Mouse (Mus musculus): ENCODE measurements at regions not wholly inside any gene's neighbourhood (a gene's known extent, or its start where the extent isn't known, plus 50 kb on each side); places are given as distances from the start of the nearest gene placed in this dataset.

- no peak for TF ChIP-seq EP300 (IDR thresholded peaks at IDR 0.05; ENCODE audit: low read depth)
- TF ChIP-seq CTCF (IDR thresholded peaks at IDR 0.05; ENCODE audit: low read depth): no peak
- Histone ChIP-seq H3K4me3 (ENCODE audit: low read depth, low read length) (no peak overlapping the region), H3K4me1 (ENCODE audit: control insufficient read depth, insufficient read depth) (0 out of 2 replicates have a peak, but pooled peaks cover 2% of the 10 kb centered on the region), H3K4me2 (ENCODE audit: low read depth, low read length) (no peak overlapping the region), H3K9ac (replicated peaks; ENCODE audit: low read depth, low read length) (no peak overlapping the region), H3K27ac (ENCODE audit: low read depth) (no peak overlapping the region), H3K9me3 (replicated peaks; ENCODE audit: control insufficient read depth, low read length) (no peaks in the 10 kb centered on the region), H3K27me3 (ENCODE audit: control insufficient read depth, insufficient read depth, low read length) (no peaks in the 10 kb centered on the region), H3K36me3 (replicated peaks; ENCODE audit: control insufficient read depth, insufficient read depth, low read length) (no peaks in the 10 kb centered on the region)
- ATAC-seq (ENCODE audit: insufficient read depth, low read depth) (no peak), DNase-seq (ENCODE audit: low spot score) (no peak)
- 3% methylated on average over 1 of the region's 1 CpGs for WGBS
These were observed 69.7 kb upstream of the Vav3 start for GRCm38 (mm10) chr3:109270783-109271182.

GRCm38 (mm10) chr3:109273074-109273801 lies 67.2 kb upstream of the Vav3 start:
- 58% methylated on average over 5 of the region's 5 CpGs for WGBS
- H3K27ac ChIP-seq (ENCODE audit: low read depth): no peak overlapping the region
- no peak overlapping the region for H3K9ac ChIP-seq (replicated peaks; ENCODE audit: low read depth, low read length)
- H3K4me2 ChIP-seq (ENCODE audit: low read depth, low read length): no peak overlapping the region
- H3K9me3 ChIP-seq (replicated peaks; ENCODE audit: control insufficient read depth, low read length): no peaks in the 10 kb centered on the region
- 0 out of 2 replicates have a peak, but pooled peaks cover 2% of the 10 kb centered on the region for H3K4me1 ChIP-seq (ENCODE audit: control insufficient read depth, insufficient read depth)
- TF ChIP-seq EP300 (IDR thresholded peaks at IDR 0.05; ENCODE audit: low read depth) (no peak), CTCF (IDR thresholded peaks at IDR 0.05; ENCODE audit: low read depth) (no peak)
- H3K36me3 ChIP-seq (replicated peaks; ENCODE audit: control insufficient read depth, insufficient read depth, low read length): no peaks in the 10 kb centered on the region
- no peak overlapping the region for H3K4me3 ChIP-seq (ENCODE audit: low read depth, low read length)
- DNase-seq (ENCODE audit: low spot score) (no peak), ATAC-seq (ENCODE audit: insufficient read depth, low read depth) (0 out of 2 replicates have a peak, but pooled peaks have one; percentile 27)
- H3K27me3 ChIP-seq (ENCODE audit: control insufficient read depth, insufficient read depth, low read length): no peaks in the 10 kb centered on the region

- Histone ChIP-seq H3K4me3 (ENCODE audit: low read depth, low read length) (no peak overlapping the region), H3K4me2 (ENCODE audit: low read depth, low read length) (no peak overlapping the region), H3K36me3 (replicated peaks; ENCODE audit: control insufficient read depth, insufficient read depth, low read length) (no peaks in the 10 kb centered on the region), H3K9me3 (replicated peaks; ENCODE audit: control insufficient read depth, low read length) (no peaks in the 10 kb centered on the region), H3K9ac (replicated peaks; ENCODE audit: low read depth, low read length) (no peak overlapping the region), H3K27me3 (ENCODE audit: control insufficient read depth, insufficient read depth, low read length) (no peaks in the 10 kb centered on the region), H3K27ac (ENCODE audit: low read depth) (no peak overlapping the region), H3K4me1 (ENCODE audit: control insufficient read depth, insufficient read depth) (0 out of 2 replicates have a peak, but pooled peaks cover 2% of the 10 kb centered on the region)
- no peak for DNase-seq (ENCODE audit: low spot score)
- 88% methylated on average over 4 of the region's 4 CpGs for WGBS
- TF ChIP-seq CTCF (IDR thresholded peaks at IDR 0.05; ENCODE audit: low read depth) (no peak), EP300 (IDR thresholded peaks at IDR 0.05; ENCODE audit: low read depth) (no peak)
- no peak for ATAC-seq (ENCODE audit: insufficient read depth, low read depth)
These were observed 66.7 kb upstream of the Vav3 start for GRCm38 (mm10) chr3:109273802-109274155.

GRCm38 (mm10) chr3:109279086-109279485 lies 61.4 kb upstream of the Vav3 start:
- WGBS: 9% methylated on average over 1 of the region's 1 CpGs
- 0 out of 2 replicates have a peak, but pooled peaks cover 6% of the 10 kb centered on the region for H3K4me1 ChIP-seq (ENCODE audit: control insufficient read depth, insufficient read depth)
- peak; percentile 30 for DNase-seq (ENCODE audit: low spot score)

GRCm38 (mm10) chr3:109286590-109286989 lies 53.9 kb upstream of the Vav3 start:
- TF ChIP-seq EP300 (IDR thresholded peaks at IDR 0.05; ENCODE audit: low read depth): peak; percentile 72
- peak; percentile 18 for TF ChIP-seq CTCF (IDR thresholded peaks at IDR 0.05; ENCODE audit: low read depth)
- no peak overlapping the region for H3K4me3 ChIP-seq (ENCODE audit: low read depth, low read length)
- H3K36me3 ChIP-seq (replicated peaks; ENCODE audit: control insufficient read depth, insufficient read depth, low read length): no peaks in the 10 kb centered on the region
- H3K9me3 ChIP-seq (replicated peaks; ENCODE audit: control insufficient read depth, low read length): peaks cover 8% of the 10 kb centered on the region; the same call in 1 of the 2 replicates
- H3K27me3 ChIP-seq (ENCODE audit: control insufficient read depth, insufficient read depth, low read length): no peaks in the 10 kb centered on the region
- DNase-seq (ENCODE audit: low spot score) (peak; percentile 92), ATAC-seq (ENCODE audit: insufficient read depth, low read depth) (peak; percentile 98)
- 9% methylated on average over 1 of the region's 1 CpGs for WGBS
- H3K4me1 ChIP-seq (ENCODE audit: control insufficient read depth, insufficient read depth): peaks cover 3% of the 10 kb centered on the region; the same call in 1 of the 2 replicates
- H3K27ac ChIP-seq (ENCODE audit: low read depth): 0 out of 2 replicates have a peak overlapping the region, but pooled peaks have one; percentile 9
- H3K4me2 ChIP-seq (ENCODE audit: low read depth, low read length): no peak overlapping the region
- no peak overlapping the region for H3K9ac ChIP-seq (replicated peaks; ENCODE audit: low read depth, low read length)

More at GRCm38 (mm10) chr3:109279086-109279485, 61.4 kb upstream of the Vav3 start:
- H3K36me3 ChIP-seq (replicated peaks; ENCODE audit: control insufficient read depth, insufficient read depth, low read length): no peaks in the 10 kb centered on the region
- H3K27ac ChIP-seq (ENCODE audit: low read depth): no peak overlapping the region
- H3K4me2 ChIP-seq (ENCODE audit: low read depth, low read length): no peak overlapping the region
- no peak for TF ChIP-seq EP300 (IDR thresholded peaks at IDR 0.05; ENCODE audit: low read depth)
- TF ChIP-seq CTCF (IDR thresholded peaks at IDR 0.05; ENCODE audit: low read depth): no peak
- no peaks in the 10 kb centered on the region for H3K27me3 ChIP-seq (ENCODE audit: control insufficient read depth, insufficient read depth, low read length)
- no peak overlapping the region for H3K9ac ChIP-seq (replicated peaks; ENCODE audit: low read depth, low read length)
- ATAC-seq (ENCODE audit: insufficient read depth, low read depth): no peak
- H3K9me3 ChIP-seq (replicated peaks; ENCODE audit: control insufficient read depth, low read length): peaks cover 1% of the 10 kb centered on the region; the same call in 1 of the 2 replicates
- H3K4me3 ChIP-seq (ENCODE audit: low read depth, low read length): no peak overlapping the region
